Mouse (Mus musculus) hindbrain, postnatal 0 days (tissue): ENCODE measurements at regions not wholly inside any gene's neighbourhood (a gene's known extent, or its start where the extent isn't known, plus 50 kb on each side); places are given as distances from the start of the nearest gene placed in this dataset.

ENCODE experiments used
- ATAC-seq: fragments of 200-750 bp; cut with Nextera tagmentation; 2 replicates; pipeline ENCODE4 v1.8.0; 2017; ENCODE audit warnings: mild to moderate bottlenecking, moderate TSS enrichment, moderate library complexity
- DNase-seq: peaks from one replicate; pipeline ENCODE4 v3.0.0-alpha.2; 2015; ENCODE audit warnings: low spot score
- H3K27ac ChIP-seq: fragments of 300-500 bp; sonication (generic); 2 replicates; pipeline ENCODE4 v1.5.1; 2014; ENCODE audit warnings: mild to moderate bottlenecking
- H3K27me3 ChIP-seq: fragments of 300-500 bp; sonication (generic); 2 replicates; pipeline ENCODE4 v1.6.1; 2014; ENCODE audit warnings: low read length, mixed read lengths; ENCODE audit not compliant: insufficient read depth
- H3K36me3 ChIP-seq: fragments of 300-500 bp; sonication (generic); 2 replicates; pipeline ENCODE4 v1.6.1; 2014; ENCODE audit warnings: low read length, mixed read lengths; ENCODE audit not compliant: insufficient read depth
- H3K4me1 ChIP-seq: fragments of 300-500 bp; sonication (generic); 2 replicates; pipeline ENCODE4 v1.6.1; 2014; ENCODE audit warnings: antibody characterized with exemption, low read length, mixed read lengths; ENCODE audit not compliant: insufficient read depth
- H3K4me2 ChIP-seq: fragments of 300-500 bp; sonication (generic); 2 replicates; pipeline ENCODE4 v1.6.1; 2014; ENCODE audit warnings: low read depth, mild to moderate bottlenecking, low read length, moderate library complexity, mixed read lengths
- H3K4me3 ChIP-seq: fragments of 300-500 bp; sonication (generic); 2 replicates; pipeline ENCODE4 v1.5.1; 2014; ENCODE audit warnings: low read length
- H3K9ac ChIP-seq: fragments of 300-500 bp; sonication (generic); replicated peaks from 2 replicates; pipeline ENCODE4 v1.6.1; 2014; ENCODE audit warnings: mild to moderate bottlenecking, low read length, moderate library complexity, mixed read lengths
- H3K9me3 ChIP-seq: fragments of 300-500 bp; sonication (generic); 2 replicates; pipeline ENCODE4 v1.6.1; 2016; ENCODE audit warnings: low read length, mixed read lengths
- CTCF ChIP-seq: IDR thresholded peaks from 2 replicates; pipeline ENCODE4 v1.5.1; 2016; ENCODE audit warnings: antibody characterized with exemption, control low read depth, low read depth
- WGBS: fragments of 180-500 bp; shearing (Covaris S2); extraction: QIAGEN DNeasy Blood & Tissue Kit; methylation state at CpG from one replicate; pipeline ENCODE4 v1.1.7; 2014; 5-methylcytosine and 5-hydroxymethylcytosine counted together

- no peak overlapping the region for H3K9ac ChIP-seq
- TF ChIP-seq CTCF = no peak
- H3K4me1 ChIP-seq = no peaks in the 10 kb centered on the region
- 75% methylated on average over 6 of the region's 6 CpGs for WGBS
- no peaks in the 10 kb centered on the region for H3K27me3 ChIP-seq
- no peak overlapping the region for H3K4me3 ChIP-seq
- no peaks in the 10 kb centered on the region for H3K9me3 ChIP-seq
- H3K4me2 ChIP-seq = no peak overlapping the region
- ATAC-seq = no peak
- H3K36me3 ChIP-seq = no peaks in the 10 kb centered on the region
- no peak for DNase-seq
- no peak overlapping the region for H3K27ac ChIP-seq
These were observed 1302.0 kb downstream of the Synb start for GRCm38 (mm10) chr14:67992088-67992487.

DNA sequence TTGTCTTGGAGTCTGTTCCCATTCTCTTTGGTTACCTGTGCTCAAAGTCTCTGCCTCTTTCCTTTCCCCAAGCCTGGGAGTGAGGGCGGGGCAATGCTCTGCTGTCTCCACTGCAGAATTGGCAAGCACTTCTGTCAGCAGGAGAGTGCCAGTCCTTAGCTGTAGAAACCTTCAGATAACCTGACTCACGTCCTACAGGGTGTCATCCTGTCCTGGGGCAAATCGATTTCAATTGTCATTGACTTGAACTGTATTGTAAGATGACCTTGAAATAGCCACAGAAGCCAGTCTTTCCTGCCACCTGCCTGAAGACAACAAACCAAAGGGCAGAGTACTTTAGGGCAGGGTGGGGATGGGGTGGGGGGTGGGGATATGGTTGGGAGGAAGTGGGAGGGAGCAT, 1303.8 kb downstream of the Synb start:
- H3K9me3 ChIP-seq = no peaks in the 10 kb centered on the region

More for the DNA sequence above, 1303.8 kb downstream of the Synb start:
- DNase-seq (no peak), ATAC-seq (no peak)
- H3K4me1 ChIP-seq = no peaks in the 10 kb centered on the region
- no peak overlapping the region for H3K4me3 ChIP-seq
- WGBS = 74% methylated on average over 3 of the region's 3 CpGs
- no peak overlapping the region for H3K4me2 ChIP-seq
- H3K9ac ChIP-seq = no peak overlapping the region
- no peaks in the 10 kb centered on the region for H3K36me3 ChIP-seq
- TF ChIP-seq CTCF = no peak
- no peaks in the 10 kb centered on the region for H3K27me3 ChIP-seq
- H3K27ac ChIP-seq = no peak overlapping the region
